Mouse (Mus musculus): Measurements from ENCODE around the gene Wtip. TPM values are rescaled to one million over a fixed set of nuclear protein-coding genes. Genes with fewer than 3 reads are reported as not detected.
"Not testable (repeated sequence)": the region's sequence is repeated elsewhere in the genome, so short reads cannot be mapped to it uniquely, and the experiment has no call there.

Gene Wtip
- total RNA-seq, 4 experiments from 2014 or later: 6.2 to 9.5 (median 8.8) TPM

DNA sequence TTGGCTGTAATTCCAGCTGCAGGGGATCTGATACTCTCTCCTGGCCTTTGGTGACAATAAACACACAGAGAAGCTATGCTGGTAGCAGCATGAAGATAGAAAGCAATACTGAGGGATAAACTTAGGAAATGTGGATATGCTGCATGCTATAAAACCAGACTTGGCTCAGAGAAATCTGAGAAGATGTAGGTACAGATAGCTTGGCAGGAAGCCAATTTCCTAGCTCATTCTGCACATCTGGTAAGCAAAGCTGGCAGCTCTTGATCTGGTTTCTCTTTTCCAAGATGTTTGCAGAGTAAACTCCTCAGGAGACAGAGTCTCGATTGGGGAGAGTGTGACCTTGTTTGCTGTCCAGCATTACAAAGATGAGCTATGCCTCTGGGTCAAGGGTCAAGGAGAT lies 12.4 kb downstream of the Wtip start:
- not testable (repeated sequence) for DNase-seq (ENCODE audit: low spot score)

DNA sequence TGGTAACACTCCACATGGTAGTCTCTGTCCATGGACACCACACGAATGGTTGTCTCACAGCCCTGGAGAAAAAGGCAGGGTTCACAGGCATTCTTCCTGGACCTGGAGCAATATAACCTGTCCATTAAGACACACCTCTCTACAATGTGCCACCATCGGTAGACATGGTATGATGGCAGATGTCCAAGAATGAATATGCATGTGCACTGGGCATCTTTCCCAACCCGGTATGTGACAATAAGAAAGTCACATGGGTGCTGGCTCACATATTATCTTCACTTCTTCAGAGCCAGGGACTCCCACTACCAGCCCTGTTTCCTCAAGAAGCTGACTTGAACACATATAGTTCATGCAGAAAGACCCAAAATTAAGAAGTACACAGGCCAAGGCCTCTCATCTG lies 16.5 kb downstream of the Wtip start:
- no peak for DNase-seq (ENCODE audit: low spot score)

DNA sequence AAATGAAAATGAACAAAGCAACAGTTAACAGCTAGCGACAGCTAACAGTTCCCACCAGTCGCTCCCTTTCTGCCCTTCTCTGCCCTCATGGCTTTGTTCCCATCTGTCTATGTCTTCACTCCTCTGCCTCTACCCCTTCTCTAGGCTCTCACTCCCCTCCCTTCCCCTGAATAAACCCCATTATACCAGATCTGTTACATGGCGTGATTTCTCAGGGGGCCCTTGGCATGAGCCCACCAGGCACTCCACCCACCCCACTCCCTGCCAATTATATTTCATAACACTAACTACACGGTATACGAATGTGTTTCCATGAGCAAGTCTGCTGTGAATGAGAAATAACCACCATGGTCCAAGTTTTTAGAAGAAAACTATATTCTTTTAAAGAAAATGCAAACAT lies 23.9 kb downstream of the Wtip start:
- no peak for DNase-seq (ENCODE audit: low spot score)

DNA sequence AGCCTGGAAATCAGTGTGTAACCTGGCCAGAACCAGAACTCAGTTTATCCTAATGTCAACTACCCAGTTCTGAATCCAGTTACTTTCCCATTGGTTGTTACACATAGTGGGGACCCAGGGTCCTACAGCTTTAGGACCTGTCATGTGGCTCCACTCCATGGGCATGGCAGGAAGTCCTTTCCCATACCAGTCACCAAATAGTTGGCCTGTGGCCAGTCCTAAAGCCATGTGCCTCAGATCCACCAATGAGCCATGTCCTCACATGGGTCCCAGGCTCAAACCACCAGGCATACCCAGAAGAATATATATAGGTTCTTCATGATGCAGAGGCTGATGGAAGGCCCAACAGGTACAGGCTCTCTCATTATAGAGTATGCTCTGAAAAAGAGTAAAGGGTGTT lies 31.8 kb downstream of the Wtip start:
- no peak for DNase-seq (ENCODE audit: low spot score)

DNA sequence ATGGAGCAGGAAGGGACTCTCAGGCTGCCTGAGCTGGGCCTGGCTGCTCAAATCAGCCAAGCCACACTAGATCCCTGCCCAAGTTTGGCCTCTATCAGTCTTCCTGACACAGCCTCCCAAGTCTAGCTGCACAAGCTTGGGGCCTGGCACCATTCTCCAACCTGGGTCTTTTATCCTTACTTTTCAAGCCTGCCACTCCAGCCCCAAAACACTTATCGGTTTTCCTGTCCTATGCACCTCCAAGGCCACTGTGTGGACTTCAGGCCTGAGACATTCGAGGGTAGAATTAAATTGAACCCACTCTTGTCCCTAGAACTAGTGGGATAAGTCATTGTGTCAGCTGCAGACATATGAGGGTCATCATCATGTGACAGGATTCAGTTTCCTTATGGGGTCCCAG lies 33.1 kb downstream of the Wtip start:
- no peak for DNase-seq (ENCODE audit: low spot score)

DNA sequence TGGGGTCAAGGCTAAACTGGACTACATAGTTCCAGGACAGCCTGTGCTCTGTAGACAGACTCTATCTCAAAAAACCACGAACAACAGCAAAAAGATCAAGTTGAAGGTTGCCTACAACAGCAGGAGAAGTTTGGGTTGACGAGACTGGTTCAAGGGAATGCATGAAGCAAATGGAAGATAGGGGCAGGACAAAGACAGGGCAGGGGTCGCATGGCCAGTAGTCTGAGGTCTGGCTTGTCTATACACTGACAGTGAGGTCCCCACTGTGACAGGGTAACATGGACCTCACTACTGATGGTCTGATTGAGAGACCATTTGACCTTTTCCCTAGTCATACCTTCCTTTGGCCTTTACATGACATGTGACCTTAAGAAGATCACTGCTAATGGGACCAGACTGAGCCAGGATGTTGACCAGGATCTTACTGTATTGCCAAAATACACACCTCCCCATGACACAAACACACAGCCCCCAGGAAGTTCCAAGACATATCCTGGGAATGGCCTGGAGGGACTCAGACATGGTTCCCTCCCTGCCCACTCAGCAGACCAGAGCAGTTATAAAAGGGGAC lies 38.1 kb downstream of the Wtip start, which contains the start of gene Scgb1b30:
Gene Scgb1b30 (plus strand): TSS at position 521 of the 571 bp plus-strand sequence.
- no peak for DNase-seq (ENCODE audit: low spot score)

DNA sequence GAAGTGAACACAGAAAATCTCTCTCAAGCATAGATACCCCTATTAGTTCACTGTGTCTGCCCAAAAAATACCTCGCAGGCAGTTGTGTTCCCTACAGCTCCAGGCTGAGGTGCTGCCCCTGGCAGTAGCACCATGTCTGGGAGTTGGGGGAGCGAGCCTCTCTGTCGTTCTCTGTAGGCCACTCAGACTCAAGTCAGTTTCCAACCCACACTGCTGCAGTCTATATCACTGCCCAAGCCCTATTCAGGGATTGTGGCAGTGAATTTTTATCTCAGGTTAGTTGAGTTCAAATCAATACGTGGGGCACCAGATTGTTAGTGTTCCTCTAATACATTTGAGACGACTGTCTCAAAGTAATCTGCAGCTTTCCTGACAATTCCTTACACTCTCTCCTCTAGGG lies 64.9 kb downstream of the Wtip start:
- DNase-seq (ENCODE audit: low spot score): not testable (repeated sequence)

Other genes starting within 250 kb of the Wtip start
- not detected for gene Scgb2b26, start 188.2 kb downstream of the Wtip start, total RNA-seq (2022)
- not detected for gene Scgb2b27, start 119.3 kb downstream of the Wtip start, total RNA-seq (2022)
- not detected for gene Scgb1b27, start 111.8 kb downstream of the Wtip start, total RNA-seq (2022)
- not detected for gene Scgb1b30, start 37.8 kb downstream of the Wtip start, total RNA-seq (2022)
- gene Uba2, start 36.3 kb upstream of the Wtip start, total RNA-seq (2022): 10 to 100 TPM; 26.8 to 32.8 (median 29.9) TPM
- gene Pdcd2l, start 63.4 kb upstream of the Wtip start, total RNA-seq (2022): 10 to 100 TPM; 19.2 to 21.2 (median 20.1) TPM
- gene Gpi1, start 97.1 kb upstream of the Wtip start, total RNA-seq (2022): 100 to 1,000 TPM; 550 to 601 (median 588) TPM
- gene Gm6096, start 117.8 kb upstream of the Wtip start, total RNA-seq (2022): not detected
- 10 to 100 TPM; 38.7 to 43.4 (median 41.0) TPM for gene 4931406P16Rik, start 180.3 kb upstream of the Wtip start, total RNA-seq (2022)